Mouse (Mus musculus) heart, postnatal 0 days (tissue): ENCODE results near the gene Mme. TPM values are rescaled to one million over a fixed set of nuclear protein-coding genes. Genes with fewer than 3 reads are reported as not detected.

Source experiments
- ATAC-seq: fragments of 200-750 bp; cut with Nextera tagmentation; 2 replicates; pipeline ENCODE4 v1.8.0; 2017; ENCODE audit warnings: low read depth, moderate number of reproducible peaks, moderate library complexity; ENCODE audit not compliant: insufficient read depth
- DNase-seq: peaks from one replicate; pipeline ENCODE4 v3.0.0-alpha.2; 2016; ENCODE audit warnings: low spot score
- H3K27ac ChIP-seq: fragments of 300-500 bp; sonication (generic); 2 replicates; pipeline ENCODE4 v1.5.1; 2014; ENCODE audit warnings: low read depth, mild to moderate bottlenecking
- H3K27me3 ChIP-seq: fragments of 300-500 bp; sonication (generic); 2 replicates; pipeline ENCODE4 v1.6.1; 2014; ENCODE audit warnings: low read length, mixed read lengths; ENCODE audit not compliant: control insufficient read depth, insufficient read depth
- H3K36me3 ChIP-seq: fragments of 300-500 bp; sonication (generic); replicated peaks from 2 replicates; pipeline ENCODE4 v1.6.1; 2014; ENCODE audit warnings: low read length, mixed read lengths; ENCODE audit not compliant: control insufficient read depth, insufficient read depth
- H3K4me1 ChIP-seq: fragments of 300-500 bp; sonication (generic); 2 replicates; pipeline ENCODE4 v1.6.1; 2014; ENCODE audit warnings: antibody characterized with exemption; ENCODE audit not compliant: control insufficient read depth, insufficient read depth
- H3K4me2 ChIP-seq: fragments of 300-500 bp; sonication (generic); 2 replicates; pipeline ENCODE4 v1.6.1; 2014; ENCODE audit warnings: low read depth, mild to moderate bottlenecking, low read length, moderate library complexity
- H3K4me3 ChIP-seq: fragments of 300-500 bp; sonication (generic); 2 replicates; pipeline ENCODE4 v1.5.1; 2014; ENCODE audit warnings: low read depth, low read length
- H3K9ac ChIP-seq: fragments of 300-500 bp; sonication (generic); replicated peaks from 2 replicates; pipeline ENCODE4 v1.6.1; 2014; ENCODE audit warnings: low read depth, low read length, mixed read lengths
- H3K9me3 ChIP-seq: fragments of 300-500 bp; sonication (generic); replicated peaks from 2 replicates; pipeline ENCODE4 v1.6.1; 2016; ENCODE audit warnings: low read length; ENCODE audit not compliant: control insufficient read depth
- CTCF ChIP-seq: IDR thresholded peaks from 2 replicates; pipeline ENCODE4 v1.5.1; 2016; ENCODE audit warnings: antibody characterized with exemption, control low read depth, low read depth
- EP300 ChIP-seq: IDR thresholded peaks from 2 replicates; pipeline ENCODE4 v1.6.1; 2016; ENCODE audit warnings: antibody characterized with exemption, low read depth
- WGBS: fragments of 180-500 bp; shearing (Covaris S2); extraction: QIAGEN DNeasy Blood & Tissue Kit; methylation state at CpG from one replicate; pipeline ENCODE4 v1.1.7; 2014; 5-methylcytosine and 5-hydroxymethylcytosine counted together
- polyA plus RNA-seq: library from polyadenylated mRNA; unstranded; fragments of >200 nt; fragmentation: Nextera tagmentation; extraction: Ambion mirVana; gene quantifications from 2 replicates; pipeline ENCODE4 v1.2.1, GENCODE M21; 2015
- total RNA-seq: library from RNA; depleted of rRNA; stranded (reverse); fragments of >200 nt; gene quantifications from 2 replicates; pipeline ENCODE4 v1.2.3, GENCODE M21; 2014; ENCODE audit warnings: low replicate concordance

Mme gene
- total and polyA plus RNA-seq, 2 experiments from 2014 or later, result 0.94 to 4.5 TPM

GRCm38 (mm10) chr3:63340546-63340945 lies 99.2 kb downstream of the Mme start:
- no peaks in the 10 kb centered on the region for H3K9me3 ChIP-seq
- no peaks in the 10 kb centered on the region for H3K27me3 ChIP-seq
- ATAC-seq (no peak), DNase-seq (no peak)
- TF ChIP-seq CTCF, result no peak
- TF ChIP-seq EP300, result no peak
- no peak overlapping the region for H3K9ac ChIP-seq
- H3K36me3 ChIP-seq, result no peaks in the 10 kb centered on the region
- no peaks in the 10 kb centered on the region for H3K4me1 ChIP-seq
- H3K4me2 ChIP-seq, result no peak overlapping the region
- 80% methylated on average over 3 of the region's 3 CpGs for WGBS
- no peak overlapping the region for H3K27ac ChIP-seq
- H3K4me3 ChIP-seq, result no peak overlapping the region

DNA sequence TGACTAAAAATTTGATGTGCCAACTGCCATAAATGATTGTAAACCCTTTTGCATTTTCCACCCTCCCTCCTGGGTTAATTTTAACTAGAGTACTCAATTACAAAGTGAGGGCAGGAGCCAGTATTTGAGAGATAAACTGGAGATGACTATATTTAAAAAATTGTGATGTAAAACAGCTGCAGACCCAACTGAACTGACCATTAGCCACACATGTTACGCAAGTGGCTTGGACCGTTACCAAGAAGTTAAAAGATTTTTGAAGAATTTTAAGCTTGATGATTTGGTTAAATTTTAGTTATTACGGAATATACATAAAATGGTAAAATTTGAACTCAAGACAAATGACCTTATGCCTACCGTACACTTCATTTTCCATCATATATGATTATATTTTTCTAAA lies 100.1 kb downstream of the Mme start:
- no peak for ATAC-seq
- no peak for DNase-seq
- WGBS, result 84% methylated on average over 4 of the region's 4 CpGs

DNA sequence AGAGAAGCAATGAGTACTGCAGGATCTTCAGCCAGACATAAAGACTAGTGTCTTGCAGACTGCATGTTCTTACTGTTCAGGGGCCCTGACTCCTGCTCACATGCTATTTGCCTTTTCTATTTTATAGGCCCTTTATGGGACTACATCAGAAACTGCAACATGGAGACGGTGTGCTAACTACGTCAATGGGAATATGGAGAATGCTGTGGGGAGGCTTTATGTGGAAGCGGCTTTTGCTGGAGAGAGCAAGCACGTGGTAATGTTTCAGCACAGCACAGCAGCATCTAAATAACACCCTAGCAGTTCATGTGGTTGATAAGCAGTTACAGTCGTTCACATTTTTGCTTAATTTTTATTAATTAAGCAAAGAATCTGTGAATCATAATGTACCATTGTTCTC lies 103.7 kb downstream of the Mme start:
- WGBS, result 82% methylated on average over 5 of the region's 5 CpGs
- no peak for ATAC-seq

More for the DNA sequence above, 100.1 kb downstream of the Mme start:
- no peaks in the 10 kb centered on the region for H3K9me3 ChIP-seq
- no peaks in the 10 kb centered on the region for H3K27me3 ChIP-seq
- H3K4me2 ChIP-seq, result no peak overlapping the region
- no peaks in the 10 kb centered on the region for H3K36me3 ChIP-seq
- TF ChIP-seq EP300 (no peak), CTCF (no peak)
- no peak overlapping the region for H3K4me3 ChIP-seq
- no peak overlapping the region for H3K27ac ChIP-seq
- no peaks in the 10 kb centered on the region for H3K4me1 ChIP-seq
- no peak overlapping the region for H3K9ac ChIP-seq

GRCm38 (mm10) chr3:63348893-63349426 lies 107.6 kb downstream of the Mme start:
- Histone ChIP-seq H3K36me3 (no peaks in the 10 kb centered on the region), H3K27me3 (no peaks in the 10 kb centered on the region), H3K4me2 (no peak overlapping the region), H3K9me3 (no peaks in the 10 kb centered on the region), H3K4me1 (no peaks in the 10 kb centered on the region), H3K4me3 (no peak overlapping the region), H3K9ac (no peak overlapping the region), H3K27ac (no peak overlapping the region)
- DNase-seq, result no peak
- no peak for ATAC-seq
- TF ChIP-seq EP300, result no peak
- no peak for TF ChIP-seq CTCF
- 65% methylated on average over 2 of the region's 2 CpGs for WGBS

More for the DNA sequence above, 103.7 kb downstream of the Mme start:
- H3K4me2 ChIP-seq, result no peak overlapping the region
- DNase-seq, result no peak
- H3K27ac ChIP-seq, result no peak overlapping the region
- no peak overlapping the region for H3K4me3 ChIP-seq
- TF ChIP-seq CTCF (no peak), EP300 (no peak)
- H3K4me1 ChIP-seq, result no peaks in the 10 kb centered on the region
- H3K27me3 ChIP-seq, result no peaks in the 10 kb centered on the region
- H3K9me3 ChIP-seq, result no peaks in the 10 kb centered on the region
- H3K36me3 ChIP-seq, result no peaks in the 10 kb centered on the region
- no peak overlapping the region for H3K9ac ChIP-seq

GRCm38 (mm10) chr3:63350242-63350641 lies 108.9 kb downstream of the Mme start:
- no peak overlapping the region for H3K9ac ChIP-seq
- no peak overlapping the region for H3K4me3 ChIP-seq
- no peaks in the 10 kb centered on the region for H3K27me3 ChIP-seq
- 75% methylated on average over 4 of the region's 4 CpGs for WGBS
- H3K4me1 ChIP-seq, result no peaks in the 10 kb centered on the region
- no peaks in the 10 kb centered on the region for H3K36me3 ChIP-seq
- TF ChIP-seq CTCF, result no peak
- no peak for TF ChIP-seq EP300
- ATAC-seq (no peak), DNase-seq (no peak)
- no peak overlapping the region for H3K4me2 ChIP-seq
- H3K27ac ChIP-seq, result no peak overlapping the region
- H3K9me3 ChIP-seq, result no peaks in the 10 kb centered on the region

GRCm38 (mm10) chr3:63350704-63351103 lies 109.4 kb downstream of the Mme start:
- DNase-seq (no peak), ATAC-seq (no peak)
- no peaks in the 10 kb centered on the region for H3K4me1 ChIP-seq
- no peak overlapping the region for H3K4me2 ChIP-seq
- no peak overlapping the region for H3K4me3 ChIP-seq
- WGBS, result 55% methylated on average over 3 of the region's 3 CpGs
- no peaks in the 10 kb centered on the region for H3K9me3 ChIP-seq
- no peak overlapping the region for H3K27ac ChIP-seq
- H3K36me3 ChIP-seq, result no peaks in the 10 kb centered on the region
- no peaks in the 10 kb centered on the region for H3K27me3 ChIP-seq
- no peak overlapping the region for H3K9ac ChIP-seq
- TF ChIP-seq CTCF (no peak), EP300 (no peak)
